Mouse (Mus musculus) thymus, adult 2 months (tissue): ENCODE measurements at regions not wholly inside any gene's neighbourhood (a gene's known extent, or its start where the extent isn't known, plus 50 kb on each side); places are given as distances from the start of the nearest gene placed in this dataset.

ENCODE experiments used
- CTCF ChIP-seq: fragments of 200-500 bp; IDR thresholded peaks from 2 replicates; pipeline ENCODE4 v1.5.1; 2012; ENCODE audit warnings: mild to moderate bottlenecking, control low read depth, low read length, moderate library complexity, borderline replicate concordance; ENCODE audit not compliant: control insufficient read depth, poor library complexity, insufficient read depth; ENCODE audit errors: extremely low read depth
- POLR2A ChIP-seq: fragments of 200-500 bp; IDR thresholded peaks from 2 replicates; pipeline ENCODE4 v1.6.1; 2012; ENCODE audit warnings: mild to moderate bottlenecking, low read length, control low read depth, moderate library complexity; ENCODE audit not compliant: control insufficient read depth, poor library complexity, insufficient read depth; ENCODE audit errors: extremely low read depth

GRCm38 (mm10) chr4:125253161-125253560, 125.5 kb upstream of the Zc3h12a start:
- TF ChIP-seq POLR2A (no peak), CTCF (no peak)
